Mouse (Mus musculus) adrenal gland, postnatal 10 days (tissue): Measurements from ENCODE around the gene Phb2. TPM values are rescaled to one million over a fixed set of nuclear protein-coding genes. Genes with fewer than 3 reads are reported as not detected.

Source experiments
- DNase-seq: peaks from one replicate; pipeline ENCODE4 v3.0.0; 2021; ENCODE audit warnings: mixed read lengths
- total RNA-seq, 2 experiments: library from RNA; stranded (reverse); gene quantifications; 2 replicates each; pipeline ENCODE4 v1.2.3; 2021

The Phb2 gene
- total RNA-seq, 2 experiments from 2014 or later, result 452 to 487 TPM

GRCm38 (mm10) chr6:124690517-124690916, 21.6 kb upstream of the Phb2 start:
- DNase-seq, result no peak

- no peak for DNase-seq
Measured at GRCm38 (mm10) chr6:124693243-124693981, 18.7 kb upstream of the Phb2 start.

- peak; percentile 83 for DNase-seq
Measured at GRCm38 (mm10) chr6:124694166-124694955, 17.8 kb upstream of the Phb2 start.

GRCm38 (mm10) chr6:124696441-124697150, 15.5 kb upstream of the Phb2 start:
- DNase-seq, result peak; percentile 32

GRCm38 (mm10) chr6:124698751-124699150, 13.4 kb upstream of the Phb2 start:
- DNase-seq, result no peak

- no peak for DNase-seq
Measured at GRCm38 (mm10) chr6:124699366-124699765, 12.8 kb upstream of the Phb2 start.

- peak; percentile 87 for DNase-seq
Measured at GRCm38 (mm10) chr6:124699962-124700610, 12.1 kb upstream of the Phb2 start.

GRCm38 (mm10) chr6:124701338-124701737, 10.8 kb upstream of the Phb2 start:
- no peak for DNase-seq

- no peak for DNase-seq
Measured at GRCm38 (mm10) chr6:124702102-124702783, 9.9 kb upstream of the Phb2 start.

- peak; percentile 78 for DNase-seq
Measured at GRCm38 (mm10) chr6:124702784-124703103, 9.4 kb upstream of the Phb2 start.

GRCm38 (mm10) chr6:124703789-124704188, 8.3 kb upstream of the Phb2 start:
- DNase-seq, result no peak

- DNase-seq, result no peak
Measured at GRCm38 (mm10) chr6:124704417-124704816, 7.7 kb upstream of the Phb2 start.

- DNase-seq, result no peak
Measured at GRCm38 (mm10) chr6:124706061-124706627, 6.0 kb upstream of the Phb2 start.

- no peak for DNase-seq
Measured at GRCm38 (mm10) chr6:124708289-124708889, 3.7 kb upstream of the Phb2 start.

GRCm38 (mm10) chr6:124712918-124713317, 782 bp downstream of the Phb2 start:
- DNase-seq, result peak; percentile 11

GRCm38 (mm10) chr6:124716864-124717490, 4.8 kb downstream of the Phb2 start:
- DNase-seq, result peak; percentile 51

- DNase-seq, result no peak
Measured at GRCm38 (mm10) chr6:124717968-124718367, 5.8 kb downstream of the Phb2 start.

- no peak for DNase-seq
Measured at GRCm38 (mm10) chr6:124718703-124719102, 6.6 kb downstream of the Phb2 start.

GRCm38 (mm10) chr6:124719354-124719978, 7.3 kb downstream of the Phb2 start:
- no peak for DNase-seq

- no peak for DNase-seq
Measured at GRCm38 (mm10) chr6:124720904-124721303, 8.8 kb downstream of the Phb2 start.
